Comparison of ENCODE assay signal across 22 mouse cellular contexts in the genomic region with DNA sequence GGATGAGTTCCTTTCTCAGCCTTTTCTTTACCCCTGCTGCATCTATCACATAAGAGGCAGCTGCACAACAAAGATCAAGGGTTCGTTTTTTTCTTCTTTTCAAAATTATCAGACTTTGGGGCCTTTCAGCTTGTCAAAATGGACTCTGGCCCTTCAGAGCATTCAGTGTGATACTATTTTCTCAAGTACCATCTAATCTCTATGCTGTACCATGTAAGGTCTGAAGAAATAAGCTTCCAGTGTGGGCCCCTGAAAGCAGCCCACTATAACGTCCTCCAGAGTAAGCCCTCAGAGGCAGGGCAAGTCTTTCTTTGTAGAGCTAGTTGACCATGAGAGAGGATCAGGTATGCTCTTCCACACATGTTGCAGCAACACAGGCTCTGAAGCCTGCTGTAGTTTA.
A peak's percentile ranks its signal among the peaks of the same experiment; 100 is the strongest.
DNase-seq lines count a peak whose midpoint lies in the region; ATAC-seq and TF ChIP-seq lines count a peak whose summit lies in the region.
"Had no signal": no experiment of that assay in that cellular context is flagged by ENCODE, and none has a peak within 500 bp of the region (broad histone marks: within the 10 kb centered on the region; RNA-seq: fewer than 3 reads in every experiment).

No protein-coding gene starts in this region.

- WGBS in heart, adult 2 months, result 55% methylated on average over 2 of the region's 2 CpGs
- 62% methylated on average over 2 of the region's 2 CpGs for WGBS in kidney, embryonic 14.5 days

- no peaks in the 10 kb centered on the region for H3K9me3 ChIP-seq in kidney, embryonic 14.5 days (ENCODE audit: control insufficient read depth, low read length)
- no peaks in the 10 kb centered on the region for H3K9me3 ChIP-seq in G1E (replicated peaks)
- H3K9me3 ChIP-seq: embryonic facial prominence, embryonic 10.5 days; embryonic facial prominence, embryonic 12.5 days; forebrain, embryonic 13.5 days; forebrain, embryonic 15.5 days had no signal

- no peak overlapping the region for H3K4me2 ChIP-seq in kidney, embryonic 14.5 days (replicated peaks; ENCODE audit: low read depth, low read length)
- H3K4me2 ChIP-seq: embryonic facial prominence, embryonic 12.5 days; forebrain, embryonic 13.5 days; forebrain, embryonic 15.5 days had no signal

- no peak overlapping the region for H3K27ac ChIP-seq in heart, adult 2 months
- peak overlapping the region; percentile 13; the same call in 1 of the 2 replicates for H3K27ac ChIP-seq in kidney, embryonic 14.5 days (ENCODE audit: low read depth, low read length)
- H3K27ac ChIP-seq: embryonic facial prominence, embryonic 10.5 days; embryonic facial prominence, embryonic 12.5 days; forebrain, embryonic 13.5 days; forebrain, embryonic 15.5 days had no signal

- TF ChIP-seq EP300 in heart, adult 2 months (IDR thresholded peaks at IDR 0.05; ENCODE audit: insufficient read depth, low read depth, low read length), result no peak

- ATAC-seq in kidney, embryonic 14.5 days (ENCODE audit: low FRiP score, low TSS enrichment), result no peak
- ATAC-seq in G1E (ENCODE audit: extremely low read depth, insufficient number of reproducible peaks, low FRiP score, poor library complexity, severe bottlenecking), result peak; percentile 12; the same call in 1 of the 2 replicates
- ATAC-seq: activated CD4-positive, CD25-positive, alpha-beta regulatory T cell, adult 4 months; CD4-positive, CD25-positive, alpha-beta regulatory T cell, adult 4 months; forebrain, embryonic 13.5 days; forebrain, embryonic 15.5 days; forebrain, postnatal 0 days; Patski had no signal

- no peaks in the 10 kb centered on the region for H3K79me2 ChIP-seq in heart, adult 2 months (replicated peaks; ENCODE audit: control insufficient read depth, insufficient read depth, low read length)

- H3K9ac ChIP-seq in heart, adult 2 months (ENCODE audit: low read depth, low read length), result no peak overlapping the region
- no peak overlapping the region for H3K9ac ChIP-seq in kidney, embryonic 14.5 days (ENCODE audit: low read depth, low read length)
- H3K9ac ChIP-seq: embryonic facial prominence, embryonic 12.5 days; forebrain, embryonic 13.5 days; forebrain, embryonic 15.5 days; forebrain, postnatal 0 days had no signal

- no peak for TF ChIP-seq POLR2A in heart, adult 2 months (IDR thresholded peaks at IDR 0.05; ENCODE audit: insufficient read depth, low read depth, low read length)

- H3K4me1 ChIP-seq in heart, adult 2 months (ENCODE audit: control insufficient read depth, insufficient read depth, low read length), result no peaks in the 10 kb centered on the region
- H3K4me1 ChIP-seq in kidney, embryonic 14.5 days (ENCODE audit: control insufficient read depth, insufficient read depth, low read length), result no peaks in the 10 kb centered on the region
- peaks cover 44% of the 10 kb centered on the region for H3K4me1 ChIP-seq in G1E (ENCODE audit: insufficient read depth, low read depth, low read length)
- H3K4me1 ChIP-seq: embryonic facial prominence, embryonic 10.5 days; embryonic facial prominence, embryonic 12.5 days; forebrain, embryonic 15.5 days had no signal

- TF ChIP-seq CTCF in heart, adult 2 months (IDR thresholded peaks at IDR 0.05), result no peak
- TF ChIP-seq CTCF in G1E (IDR thresholded peaks at IDR 0.05; ENCODE audit: low read depth, low read length), result no peak

- peak; percentile 19 for DNase-seq in heart, adult 11 months
- DNase-seq in heart, adult 2 months, result no peak
- DNase-seq in kidney, postnatal 25 days, result no peak
- no peak for DNase-seq in G1E (ENCODE audit: low spot score)
- DNase-seq in Muller cell, postnatal 12 days (ENCODE audit: inconsistent ontology term), result no peak
- DNase-seq: adrenal gland, postnatal 14 days; B cell, adult 2 months; cerebellum, adult 11-12 months; cerebellum, adult 2 months; cerebellum, adult 9-10 months; cerebellum, postnatal 10 days; cerebellum, postnatal 25 days; forebrain, postnatal 0 days had no signal

- intact Hi-C loops in heart, adult 2 months (cut with DNase I), result no loop called here

- no peak overlapping the region for H3K4me3 ChIP-seq in heart, adult 2 months
- no peak overlapping the region for H3K4me3 ChIP-seq in kidney, embryonic 14.5 days (ENCODE audit: low read length)
- no peak overlapping the region for H3K4me3 ChIP-seq in G1E (ENCODE audit: low read depth, low read length)
- H3K4me3 ChIP-seq: embryonic facial prominence, embryonic 10.5 days; embryonic facial prominence, embryonic 12.5 days; forebrain, embryonic 13.5 days; forebrain, embryonic 15.5 days had no signal

- no peaks in the 10 kb centered on the region for H3K27me3 ChIP-seq in heart, adult 2 months (ENCODE audit: control insufficient read depth, insufficient read depth, low read length)
- no peaks in the 10 kb centered on the region for H3K27me3 ChIP-seq in kidney, embryonic 14.5 days (ENCODE audit: control insufficient read depth, insufficient read depth, low read length)
- H3K27me3 ChIP-seq in G1E (ENCODE audit: insufficient read depth, low read length), result no peaks in the 10 kb centered on the region
- H3K27me3 ChIP-seq: CH12.LX; embryonic facial prominence, embryonic 12.5 days; forebrain, embryonic 13.5 days; forebrain, embryonic 15.5 days; Patski had no signal

- H3K36me3 ChIP-seq in heart, adult 2 months (ENCODE audit: control insufficient read depth, insufficient read depth, low read length), result no peaks in the 10 kb centered on the region
- H3K36me3 ChIP-seq in kidney, embryonic 14.5 days (ENCODE audit: control insufficient read depth, insufficient read depth, low read length), result no peaks in the 10 kb centered on the region
- no peaks in the 10 kb centered on the region for H3K36me3 ChIP-seq in G1E (replicated peaks)
- H3K36me3 ChIP-seq: embryonic facial prominence, embryonic 10.5 days; embryonic facial prominence, embryonic 12.5 days; forebrain, embryonic 15.5 days had no signal
